Mouse (Mus musculus): ENCODE data around the gene Eif2b2. TPM values are rescaled to one million over a fixed set of nuclear protein-coding genes. Genes with fewer than 3 reads are reported as not detected.

The Eif2b2 gene
- polyA plus RNA-seq, 1 experiment from 2014 or later: 55.9 TPM

DNA sequence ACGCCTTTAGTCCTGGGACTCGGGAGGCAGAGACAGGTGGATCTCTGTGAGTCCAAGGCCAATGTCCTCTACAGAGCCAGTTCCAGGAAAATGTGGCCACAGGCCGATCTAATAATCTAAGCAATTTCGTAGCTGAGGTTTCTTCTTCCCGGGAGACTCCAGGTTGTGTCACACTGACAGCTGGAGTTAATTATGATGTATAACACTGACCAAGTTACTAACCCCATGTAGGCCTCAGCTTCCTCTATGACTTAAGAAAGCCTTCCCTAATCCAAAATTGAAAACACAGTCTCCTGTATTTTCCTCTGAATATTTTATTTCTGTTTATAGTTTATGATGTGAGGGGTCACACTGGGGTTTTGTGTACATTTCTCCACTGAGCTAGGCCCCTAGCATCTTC, 4.2 kb upstream of the Eif2b2 start:
- Histone ChIP-seq H3K9me3 (no peaks in the 10 kb centered on the region), H3K27me3 (replicated peaks) (no peaks in the 10 kb centered on the region), H3K4me2 (no peak overlapping the region), H3K9ac (no peak overlapping the region), H3K27ac (replicated peaks) (no peak overlapping the region), H3K4me3 (no peak overlapping the region), H3K4me1 (peaks cover 18% of the 10 kb centered on the region), H3K36me3 (no peaks in the 10 kb centered on the region)
- no peak for ATAC-seq (ENCODE audit: extremely low read depth, insufficient number of reproducible peaks, low FRiP score, low TSS enrichment)
- 71% methylated on average over 5 of the region's 5 CpGs for WGBS

GRCm38 (mm10) chr12:85217733-85218310, 1.5 kb upstream of the Eif2b2 start:
- ATAC-seq (ENCODE audit: extremely low read depth, insufficient number of reproducible peaks, low FRiP score, low TSS enrichment): no peak
- Histone ChIP-seq H3K27me3 (replicated peaks) (no peaks in the 10 kb centered on the region), H3K4me3 (no peak overlapping the region), H3K9me3 (no peaks in the 10 kb centered on the region), H3K27ac (replicated peaks) (no peak overlapping the region), H3K9ac (no peak overlapping the region), H3K4me1 (peaks cover 23% of the 10 kb centered on the region), H3K36me3 (peaks cover 22% of the 10 kb centered on the region), H3K4me2 (no peak overlapping the region)
- WGBS: 67% methylated on average over 2 of the region's 2 CpGs

DNA sequence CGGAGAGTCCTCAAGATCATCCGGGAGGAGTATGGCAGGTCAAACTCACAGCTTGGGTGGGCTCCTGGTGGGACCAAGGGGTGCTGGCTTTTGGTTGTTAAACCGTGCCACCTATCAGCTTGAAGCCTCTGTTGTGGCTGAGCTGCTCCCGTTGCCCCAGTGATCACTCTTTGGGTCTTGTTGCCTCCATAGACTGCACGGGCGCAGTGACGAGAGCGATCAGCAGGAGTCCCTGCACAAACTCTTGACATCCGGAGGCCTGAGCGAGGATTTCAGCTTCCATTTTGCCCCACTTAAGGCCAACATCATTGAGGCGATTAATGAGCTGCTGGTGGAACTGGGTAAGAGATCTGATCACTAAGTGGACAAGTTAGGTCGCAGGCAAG, 617 bp downstream of the Eif2b2 start:
- WGBS: 3% methylated on average over 12 of the region's 12 CpGs
- Histone ChIP-seq H3K4me1 (peaks cover 23% of the 10 kb centered on the region), H3K4me2 (peak overlapping the region; percentile 92), H3K4me3 (peak overlapping the region; percentile 89), H3K9me3 (no peaks in the 10 kb centered on the region), H3K27ac (replicated peaks) (peak overlapping the region; percentile 70), H3K9ac (peak overlapping the region; percentile 91), H3K36me3 (peaks cover 43% of the 10 kb centered on the region), H3K27me3 (replicated peaks) (no peaks in the 10 kb centered on the region)
- ATAC-seq (ENCODE audit: extremely low read depth, insufficient number of reproducible peaks, low FRiP score, low TSS enrichment): no peak

GRCm38 (mm10) chr12:85227227-85227626, 7.9 kb downstream of the Eif2b2 start:
- peaks cover 19% of the 10 kb centered on the region for H3K4me1 ChIP-seq
- H3K4me3 ChIP-seq: no peak overlapping the region
- peaks cover 55% of the 10 kb centered on the region for H3K36me3 ChIP-seq
- H3K27me3 ChIP-seq (replicated peaks): no peaks in the 10 kb centered on the region
- no peak overlapping the region for H3K4me2 ChIP-seq
- no peak overlapping the region for H3K9ac ChIP-seq
- WGBS: 48% methylated on average over 7 of the region's 7 CpGs
- no peak overlapping the region for H3K27ac ChIP-seq (replicated peaks)
- H3K9me3 ChIP-seq: no peaks in the 10 kb centered on the region
- no peak for ATAC-seq (ENCODE audit: extremely low read depth, insufficient number of reproducible peaks, low FRiP score, low TSS enrichment)

DNA sequence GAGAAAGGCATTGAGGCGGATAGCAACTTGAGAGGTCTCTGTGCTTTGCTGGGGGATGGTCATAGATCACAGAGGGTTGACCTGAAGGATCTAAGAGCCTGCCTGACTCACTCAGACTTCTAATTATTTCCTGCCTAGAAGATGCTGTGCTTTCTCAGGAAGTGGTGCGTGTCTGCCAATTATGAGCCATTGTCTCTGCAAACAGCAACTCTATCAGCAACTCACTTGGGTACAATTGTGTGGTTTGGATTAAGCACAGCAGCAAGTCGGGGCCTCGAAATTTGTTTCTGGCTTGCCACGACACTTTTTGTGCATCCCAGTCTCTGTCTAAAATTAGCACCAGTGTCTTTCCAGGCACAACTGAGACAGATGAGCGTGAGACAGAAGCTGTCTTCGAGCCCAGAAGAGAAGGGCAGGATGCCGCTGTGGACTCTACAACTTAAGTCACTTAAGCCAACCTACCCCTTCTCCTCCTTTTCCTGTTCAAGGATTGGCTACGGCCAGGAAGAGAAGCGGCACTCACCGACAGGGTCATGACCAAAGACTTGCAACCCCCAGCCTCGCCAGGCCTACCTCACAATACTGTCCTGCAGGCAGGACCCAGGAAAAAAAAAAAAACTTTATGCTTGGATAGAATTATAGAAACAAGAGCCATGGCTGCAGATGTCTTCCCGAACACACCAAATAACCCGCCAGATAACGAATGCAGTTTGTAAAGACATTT, 8.8 kb downstream of the Eif2b2 start:
- ATAC-seq (ENCODE audit: extremely low read depth, insufficient number of reproducible peaks, low FRiP score, low TSS enrichment): no peak
- H3K4me2 ChIP-seq: no peak overlapping the region

DNA sequence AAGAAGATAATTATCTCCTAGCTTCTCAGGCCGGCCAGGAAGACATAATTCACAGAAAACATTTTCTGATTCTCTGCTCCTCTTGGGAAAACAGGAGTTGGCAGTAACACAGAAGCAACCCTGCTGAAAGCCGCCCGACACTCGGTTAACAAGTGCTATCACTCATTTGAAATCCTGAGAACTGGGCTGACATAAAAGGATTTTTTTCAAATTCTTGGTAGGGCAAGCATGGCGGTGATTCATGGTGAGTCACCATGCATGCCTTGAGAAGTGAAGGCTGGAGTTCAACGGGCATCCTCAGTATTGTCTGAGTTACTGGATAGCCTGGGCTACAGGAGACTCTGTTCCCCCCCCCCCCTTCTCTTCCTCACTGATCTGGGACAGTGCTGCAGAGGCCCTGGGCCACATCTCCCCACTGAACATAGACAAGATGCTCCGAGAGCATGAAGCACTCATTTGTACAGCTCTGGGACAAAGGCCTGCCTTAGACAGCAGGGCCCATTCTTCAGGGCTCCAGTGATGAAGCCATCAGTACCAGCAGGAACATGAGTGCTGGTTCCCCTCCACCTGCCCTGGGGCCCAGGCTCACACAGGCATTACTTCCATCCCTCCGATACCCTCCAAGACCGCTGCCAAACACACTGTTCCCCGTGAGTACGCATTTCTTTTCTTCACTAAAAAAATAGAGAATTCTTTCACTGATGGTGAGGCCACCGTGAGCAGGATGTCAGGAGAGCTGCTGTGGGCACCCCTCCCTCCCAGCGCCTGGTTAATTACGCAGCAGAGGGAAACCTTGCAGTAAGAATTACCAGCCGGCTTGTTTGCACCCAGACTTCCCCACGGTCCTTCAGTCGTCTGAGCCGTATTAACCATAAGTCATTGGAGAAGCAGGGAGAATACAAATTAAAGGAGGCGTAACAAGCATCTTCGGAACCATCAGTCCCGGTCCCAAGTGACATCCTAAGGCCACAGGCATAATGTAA, 14.4 kb downstream of the Eif2b2 start:
- 0 out of 2 replicates have a peak, but pooled peaks cover under 1% of the 10 kb centered on the region for H3K4me1 ChIP-seq
- H3K4me3 ChIP-seq: no peak overlapping the region
- H3K27me3 ChIP-seq (replicated peaks): no peaks in the 10 kb centered on the region
- H3K9ac ChIP-seq: no peak overlapping the region
- H3K4me2 ChIP-seq: no peak overlapping the region
- peaks cover 24% of the 10 kb centered on the region for H3K36me3 ChIP-seq
- no peak overlapping the region for H3K27ac ChIP-seq (replicated peaks)
- no peak for ATAC-seq (ENCODE audit: extremely low read depth, insufficient number of reproducible peaks, low FRiP score, low TSS enrichment)
- no peaks in the 10 kb centered on the region for H3K9me3 ChIP-seq
- WGBS: 81% methylated on average over 21 of the region's 21 CpGs

More for the DNA sequence above, 8.8 kb downstream of the Eif2b2 start:
- Histone ChIP-seq H3K4me3 (no peak overlapping the region), H3K4me1 (peaks cover 19% of the 10 kb centered on the region), H3K9ac (peak overlapping the region; percentile 38; the same call in 1 of the 2 replicates), H3K36me3 (peaks cover 47% of the 10 kb centered on the region), H3K27me3 (replicated peaks) (no peaks in the 10 kb centered on the region), H3K9me3 (no peaks in the 10 kb centered on the region), H3K27ac (replicated peaks) (no peak overlapping the region)
- whole genome bisulfite sequencing: 48% methylated on average over 15 of the region's 15 CpGs

DNA sequence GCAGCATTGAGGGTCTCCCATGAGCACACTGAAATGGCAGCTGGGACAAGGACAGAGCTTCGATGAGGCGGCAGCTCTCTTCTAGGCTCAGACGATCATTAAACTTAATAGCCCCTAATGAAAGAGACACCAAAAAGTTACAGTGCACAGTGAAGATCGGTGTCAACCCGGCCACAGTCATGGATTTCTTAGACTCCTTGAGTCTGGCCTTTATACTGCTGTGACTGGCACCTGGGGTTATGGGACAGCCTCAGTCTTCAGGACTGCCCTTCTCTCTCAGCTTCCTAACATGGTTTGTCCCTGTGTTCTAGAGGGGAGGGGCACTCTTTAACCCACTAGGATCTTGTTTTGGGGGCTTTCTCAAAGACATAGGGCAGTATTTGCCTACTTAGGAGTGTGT, 18.3 kb downstream of the Eif2b2 start:
- ATAC-seq (ENCODE audit: extremely low read depth, insufficient number of reproducible peaks, low FRiP score, low TSS enrichment): no peak
- H3K9me3 ChIP-seq: no peaks in the 10 kb centered on the region
- no peaks in the 10 kb centered on the region for H3K27me3 ChIP-seq (replicated peaks)
- WGBS: 90% methylated on average over 5 of the region's 5 CpGs
- no peak overlapping the region for H3K9ac ChIP-seq
- no peak overlapping the region for H3K27ac ChIP-seq (replicated peaks)
- peaks cover 32% of the 10 kb centered on the region for H3K36me3 ChIP-seq
- no peaks in the 10 kb centered on the region; the same call in 1 of the 2 replicates for H3K4me1 ChIP-seq
- H3K4me3 ChIP-seq: no peak overlapping the region
- H3K4me2 ChIP-seq: no peak overlapping the region

GRCm38 (mm10) chr12:85252083-85252482, 32.8 kb downstream of the Eif2b2 start:
- H3K4me1 ChIP-seq: peaks cover 13% of the 10 kb centered on the region
- no peak overlapping the region for H3K27ac ChIP-seq (replicated peaks)
- H3K9me3 ChIP-seq: peaks cover 11% of the 10 kb centered on the region; the same call in 1 of the 2 replicates
- ATAC-seq (ENCODE audit: extremely low read depth, insufficient number of reproducible peaks, low FRiP score, low TSS enrichment): no peak
- no peak overlapping the region for H3K4me3 ChIP-seq
- H3K4me2 ChIP-seq: no peak overlapping the region
- peaks cover 23% of the 10 kb centered on the region for H3K36me3 ChIP-seq
- H3K9ac ChIP-seq: no peak overlapping the region
- H3K27me3 ChIP-seq (replicated peaks): no peaks in the 10 kb centered on the region
- WGBS: 67% methylated on average over 3 of the region's 3 CpGs

DNA sequence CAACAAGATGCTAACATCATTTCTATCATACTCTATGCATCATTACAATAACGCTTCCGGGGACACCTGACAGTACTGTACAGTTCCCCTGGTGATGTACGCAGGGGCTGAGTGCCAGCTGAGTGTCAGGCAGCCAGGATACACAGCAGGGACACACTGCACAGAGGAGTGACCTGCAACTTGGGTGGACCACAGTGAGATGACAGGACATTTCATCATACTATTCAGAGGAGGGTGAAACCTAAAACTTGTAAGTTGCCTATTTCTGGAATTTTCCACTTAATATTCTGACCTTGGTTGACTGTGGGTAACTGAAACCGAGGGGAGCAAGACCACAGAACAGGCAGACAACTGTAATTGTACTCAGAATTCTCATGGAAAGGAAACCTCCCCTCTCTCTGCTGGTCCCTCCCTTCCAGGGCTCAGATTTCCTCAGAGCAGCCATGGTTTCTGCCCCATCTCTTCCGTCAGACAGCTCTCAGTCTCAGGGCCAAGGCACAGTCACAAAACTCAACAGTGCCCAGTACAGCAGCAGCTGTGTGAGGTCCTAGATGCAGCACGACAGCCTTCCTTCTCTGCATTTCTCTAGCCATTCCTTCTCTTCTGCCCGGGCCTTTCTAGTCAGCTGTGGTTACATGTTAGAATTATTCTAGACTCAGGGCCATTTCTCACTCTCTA, 36.9 kb downstream of the Eif2b2 start:
- no peak overlapping the region for H3K4me3 ChIP-seq
- 54% methylated on average over 7 of the region's 7 CpGs for WGBS
- H3K4me2 ChIP-seq: no peak overlapping the region
- no peak for ATAC-seq (ENCODE audit: extremely low read depth, insufficient number of reproducible peaks, low FRiP score, low TSS enrichment)
- H3K9me3 ChIP-seq: no peaks in the 10 kb centered on the region
- peaks cover 16% of the 10 kb centered on the region for H3K4me1 ChIP-seq
- no peaks in the 10 kb centered on the region for H3K27me3 ChIP-seq (replicated peaks)
- no peak overlapping the region for H3K9ac ChIP-seq
- peak overlapping the region; percentile 82 for H3K27ac ChIP-seq (replicated peaks)
- peaks cover 18% of the 10 kb centered on the region for H3K36me3 ChIP-seq

DNA sequence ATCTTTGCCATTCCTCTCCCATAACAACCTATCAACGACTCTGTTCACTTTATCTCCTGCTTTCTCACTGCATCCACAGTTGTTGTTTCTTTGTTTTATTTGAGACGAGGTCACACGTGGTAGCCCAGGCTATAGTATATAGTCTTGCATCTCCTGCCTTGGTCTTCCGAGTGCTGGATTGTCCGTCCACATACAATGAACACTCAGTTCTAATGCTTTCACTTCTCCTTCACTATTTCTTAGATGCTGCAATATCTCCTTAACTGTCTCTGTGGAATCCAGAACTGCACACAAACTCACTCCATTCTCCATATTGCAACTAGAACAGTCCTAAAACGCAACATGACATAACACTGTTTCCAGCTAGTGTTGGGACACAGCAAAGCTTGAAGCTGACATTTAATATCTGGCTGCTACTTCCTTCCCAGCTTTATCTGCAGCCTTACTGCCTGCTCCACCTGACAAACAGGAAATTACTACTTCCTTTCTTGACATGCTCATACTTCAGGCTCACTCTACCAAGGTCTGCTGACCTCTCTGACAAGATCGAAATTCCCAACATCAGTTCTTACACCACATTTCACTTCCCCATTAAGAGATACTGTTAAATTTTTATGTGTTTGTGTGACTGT, 37.8 kb downstream of the Eif2b2 start:
- Histone ChIP-seq H3K4me1 (peaks cover 16% of the 10 kb centered on the region), H3K4me3 (no peak overlapping the region), H3K9me3 (no peaks in the 10 kb centered on the region), H3K36me3 (peaks cover 18% of the 10 kb centered on the region), H3K27ac (replicated peaks) (peak overlapping the region; percentile 82), H3K9ac (no peak overlapping the region), H3K27me3 (replicated peaks) (no peaks in the 10 kb centered on the region), H3K4me2 (no peak overlapping the region)
- ATAC-seq (ENCODE audit: extremely low read depth, insufficient number of reproducible peaks, low FRiP score, low TSS enrichment): no peak
- 49% methylated on average over 7 of the region's 7 CpGs for WGBS
